Mouse (Mus musculus) adrenal gland, adult 2 months (tissue): ENCODE measurements around the gene Rpgrip1l. TPM values are rescaled to one million over a fixed set of nuclear protein-coding genes. Genes with fewer than 3 reads are reported as not detected.
A peak's percentile ranks its signal among the peaks of the same experiment; 100 is the strongest.

ENCODE experiments used
- DNase-seq: peaks from one replicate; pipeline ENCODE4 v3.0.0; 2021
- polyA plus RNA-seq: library from polyadenylated mRNA; depleted of rRNA; stranded (reverse); fragments of >200 nt; gene quantifications from 2 replicates; pipeline ENCODE4 v1.2.3, GENCODE M21; 2012
- total RNA-seq, 2 experiments: library from RNA; stranded (reverse); gene quantifications; 2 replicates each; pipeline ENCODE4 v1.2.3; 2021

Rpgrip1l gene
- total and polyA plus RNA-seq, 3 experiments, result 0.28 to 8.1 (median 7.2) TPM

GRCm38 (mm10) chr8:91273493-91273892 lies 39.6 kb downstream of the Rpgrip1l start:
- no peak for DNase-seq

- no peak for DNase-seq
Observed at GRCm38 (mm10) chr8:91269374-91269958, 43.6 kb downstream of the Rpgrip1l start.

- no peak for DNase-seq
Observed at GRCm38 (mm10) chr8:91264564-91264963, 48.5 kb downstream of the Rpgrip1l start.

GRCm38 (mm10) chr8:91263939-91264338 lies 49.1 kb downstream of the Rpgrip1l start:
- no peak for DNase-seq

GRCm38 (mm10) chr8:91261598-91261997 lies 51.5 kb downstream of the Rpgrip1l start:
- no peak for DNase-seq

GRCm38 (mm10) chr8:91250966-91251365 lies 62.1 kb downstream of the Rpgrip1l start:
- no peak for DNase-seq

GRCm38 (mm10) chr8:91249758-91250466 lies 63.1 kb downstream of the Rpgrip1l start:
- DNase-seq, result no peak

GRCm38 (mm10) chr8:91245821-91246454 lies 67.1 kb downstream of the Rpgrip1l start:
- no peak for DNase-seq

- no peak for DNase-seq
Observed at GRCm38 (mm10) chr8:91242721-91243120, 70.3 kb downstream of the Rpgrip1l start.

- DNase-seq, result no peak
Observed at GRCm38 (mm10) chr8:91241873-91242519, 71.1 kb downstream of the Rpgrip1l start.

- DNase-seq, result no peak
Observed at GRCm38 (mm10) chr8:91241371-91241770, 71.7 kb downstream of the Rpgrip1l start.

- no peak for DNase-seq
Observed at GRCm38 (mm10) chr8:91237191-91237590, 75.9 kb downstream of the Rpgrip1l start.

- DNase-seq, result no peak
Observed at GRCm38 (mm10) chr8:91234097-91234496, 79.0 kb downstream of the Rpgrip1l start.

- DNase-seq, result peak; percentile 21
Observed at GRCm38 (mm10) chr8:91227421-91227841, 85.6 kb downstream of the Rpgrip1l start.

GRCm38 (mm10) chr8:91224227-91224626 lies 88.8 kb downstream of the Rpgrip1l start:
- no peak for DNase-seq

GRCm38 (mm10) chr8:91221841-91222240 lies 91.2 kb downstream of the Rpgrip1l start:
- no peak for DNase-seq

GRCm38 (mm10) chr8:91218271-91218670 lies 94.8 kb downstream of the Rpgrip1l start:
- DNase-seq, result no peak

- no peak for DNase-seq
Observed at GRCm38 (mm10) chr8:91217062-91217905, 95.8 kb downstream of the Rpgrip1l start.

- DNase-seq, result no peak
Observed at GRCm38 (mm10) chr8:91214287-91214686, 98.8 kb downstream of the Rpgrip1l start.

GRCm38 (mm10) chr8:91212948-91213347 lies 100.1 kb downstream of the Rpgrip1l start:
- DNase-seq, result no peak

GRCm38 (mm10) chr8:91209658-91210057 lies 103.4 kb downstream of the Rpgrip1l start:
- DNase-seq, result no peak

GRCm38 (mm10) chr8:91207676-91208075 lies 105.4 kb downstream of the Rpgrip1l start:
- no peak for DNase-seq
